Comparison of ENCODE assay signal across 11 mouse cellular contexts in the genomic region with DNA sequence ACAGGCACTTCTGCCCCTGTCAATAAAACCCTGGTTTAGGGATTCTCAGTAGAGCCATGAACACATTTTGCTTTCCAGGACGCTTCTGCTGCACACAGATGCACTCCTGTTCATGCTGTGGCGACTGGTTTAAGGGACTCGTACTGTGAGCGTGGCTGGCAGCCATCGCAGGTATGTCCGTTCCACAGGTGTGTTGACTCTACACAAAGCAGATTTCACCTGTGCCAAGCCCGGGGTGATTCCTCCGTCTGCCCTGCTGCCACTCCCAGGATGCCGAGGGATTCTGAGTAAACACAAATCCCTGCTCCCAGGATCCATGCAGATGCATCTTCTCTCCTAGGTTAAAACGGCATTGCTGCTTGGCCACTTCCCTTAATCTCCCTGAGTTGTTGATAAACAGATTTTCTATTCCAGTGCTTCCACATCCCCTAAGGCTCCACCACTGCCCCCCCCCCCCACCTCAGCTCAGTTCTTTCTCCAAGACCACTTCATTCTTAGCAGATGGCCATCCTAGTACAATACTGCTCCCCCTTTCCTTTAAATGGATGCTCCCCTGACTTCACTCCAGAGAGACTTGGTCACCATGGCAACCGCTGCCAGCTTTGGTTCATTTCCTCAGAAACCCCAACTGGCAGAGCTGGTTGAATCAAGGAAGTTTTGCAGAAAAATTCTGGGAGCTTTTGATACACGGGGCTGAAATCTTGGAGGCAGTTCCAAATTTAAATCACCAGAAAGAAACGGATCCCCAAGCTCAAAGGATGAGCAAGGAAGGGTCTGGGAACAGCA.
A peak's percentile ranks its signal among the peaks of the same experiment; 100 is the strongest.
DNase-seq lines count a peak whose midpoint lies in the region; ATAC-seq lines count a peak whose summit lies in the region.
"Had no signal": no experiment of that assay in that cellular context is flagged by ENCODE, and none has a peak within 500 bp of the region (broad histone marks: within the 10 kb centered on the region; RNA-seq: fewer than 3 reads in every experiment).

No protein-coding gene starts in this region.

- peak; percentile 83 for ATAC-seq in hindbrain, embryonic 15.5 days (ENCODE audit: low FRiP score, low read depth)

- H3K9ac ChIP-seq in hindbrain, embryonic 15.5 days: no peak overlapping the region
- H3K9ac ChIP-seq: limb, embryonic 13.5 days had no signal

- intact Hi-C loops in left cerebral cortex, postnatal 36 days (cut with DNase I): no loop called here

- DNase-seq in embryo, embryonic 10 days (ENCODE audit: low spot score): peak; percentile 26
- DNase-seq in embryo, embryonic 9.5 days (ENCODE audit: extremely low spot score): no peak
- DNase-seq in left cerebral cortex, postnatal 36 days (ENCODE audit: low spot score in 2 of 2): peak; percentile 80 to 82
- DNase-seq in right cerebral cortex, postnatal 14 days: peak; percentile 89
- DNase-seq in spleen, adult 12 weeks (ENCODE audit: low spot score): no peak
- DNase-seq in adrenal gland, postnatal 10 days: no peak
- DNase-seq in MN1 (ENCODE audit: low spot score): no peak
- DNase-seq: thymus, postnatal 14 days had no signal

- WGBS in hindbrain, embryonic 15.5 days: 51% methylated on average over 13 of the region's 13 CpGs

- no peaks in the 10 kb centered on the region for H3K36me3 ChIP-seq in hindbrain, embryonic 15.5 days
- H3K36me3 ChIP-seq: limb, embryonic 13.5 days had no signal

- no peaks in the 10 kb centered on the region for H3K9me3 ChIP-seq in hindbrain, embryonic 15.5 days

- peaks cover 29% of the 10 kb centered on the region for H3K4me1 ChIP-seq in hindbrain, embryonic 15.5 days (replicated peaks)

- peak overlapping the region; percentile 31 for H3K4me2 ChIP-seq in hindbrain, embryonic 15.5 days
- H3K4me2 ChIP-seq: limb, embryonic 13.5 days had no signal

- no peaks in the 10 kb centered on the region for H3K27me3 ChIP-seq in hindbrain, embryonic 15.5 days
- H3K27me3 ChIP-seq: limb, embryonic 13.5 days had no signal

- peak overlapping the region; percentile 76 for H3K27ac ChIP-seq in hindbrain, embryonic 15.5 days (replicated peaks)
- H3K27ac ChIP-seq: limb, embryonic 13.5 days had no signal

- H3K4me3 ChIP-seq in hindbrain, embryonic 15.5 days: no peak overlapping the region
- H3K4me3 ChIP-seq: limb, embryonic 13.5 days; myocyte had no signal

Comparison
In these comparisons a context has a peak if more than half of its experiments do, and no peak if none do; other contexts are left out.
1. DNase-seq: peak in embryo, embryonic 10 days (single experiment), left cerebral cortex, postnatal 36 days (2 of 2) and right cerebral cortex, postnatal 14 days (single experiment); none in embryo, embryonic 9.5 days (single experiment), spleen, adult 12 weeks (single experiment), adrenal gland, postnatal 10 days (single experiment) and MN1 (single experiment).